Mouse (Mus musculus) adrenal gland, postnatal 10 days (tissue): ENCODE results near the gene Ttc3. TPM values are rescaled to one million over a fixed set of nuclear protein-coding genes. Genes with fewer than 3 reads are reported as not detected.
"Not testable (repeated sequence)": the region's sequence is repeated elsewhere in the genome, so short reads cannot be mapped to it uniquely, and the experiment has no call there.

Experiments used
- DNase-seq: peaks from one replicate; pipeline ENCODE4 v3.0.0; 2021; ENCODE audit warnings: mixed read lengths
- total RNA-seq, 2 experiments: library from RNA; stranded (reverse); gene quantifications; 2 replicates each; pipeline ENCODE4 v1.2.3; 2021

The Ttc3 gene
- total RNA-seq, 2 experiments from 2014 or later: 94.4 to 116 TPM

DNA sequence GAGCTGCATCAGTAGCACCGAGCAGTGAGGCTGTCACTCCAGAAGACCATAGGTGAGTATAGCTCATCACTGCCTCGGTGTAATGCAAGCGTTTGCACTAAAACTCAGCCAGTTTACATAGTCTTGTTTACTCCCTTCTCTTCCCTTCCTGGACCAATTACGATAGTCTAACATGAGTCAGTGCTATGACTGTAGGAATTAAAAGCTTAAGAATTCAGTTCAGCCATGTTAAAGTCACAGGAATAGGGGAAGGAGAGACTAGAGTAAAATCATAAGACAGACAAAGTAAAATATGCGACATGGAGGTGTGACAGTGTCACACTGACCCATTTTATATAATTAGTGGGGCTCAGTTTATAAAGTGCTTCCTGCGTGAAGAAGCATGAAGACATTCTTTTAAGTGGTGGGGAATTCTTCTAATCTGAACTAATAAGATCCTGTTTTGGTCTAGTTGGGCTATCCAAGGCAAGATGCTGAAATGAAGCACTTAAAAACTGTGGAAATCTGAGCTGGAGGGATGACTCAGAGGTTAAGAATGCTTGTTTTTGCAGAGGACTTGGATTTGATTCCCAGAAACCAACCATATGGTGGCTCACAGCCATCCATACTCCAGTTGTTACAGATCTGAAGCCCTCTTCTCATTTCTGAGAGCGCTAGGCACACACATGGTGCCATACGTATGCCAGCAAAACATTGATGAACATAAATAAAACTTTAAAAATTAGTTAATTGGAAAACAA lies 65.2 kb downstream of the Ttc3 start:
- DNase-seq: no peak

DNA sequence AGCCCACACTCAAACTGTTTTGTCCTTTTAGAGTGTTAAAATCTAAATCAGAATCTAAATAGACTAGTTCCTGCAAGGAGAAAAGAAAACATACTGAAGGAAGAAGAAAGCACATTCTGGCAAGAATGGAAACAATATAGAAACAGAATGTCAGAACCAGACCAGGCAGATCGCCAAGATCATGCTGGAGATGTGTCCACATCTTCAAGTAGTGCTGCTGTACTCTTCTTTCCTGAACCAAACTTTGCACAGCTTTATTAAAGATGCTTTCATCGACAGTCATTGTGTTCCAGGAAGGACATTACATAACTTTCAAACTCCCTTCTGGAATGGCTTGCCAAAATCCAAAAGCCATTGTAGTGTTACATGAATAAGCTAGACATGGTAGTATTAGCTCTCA lies 66.4 kb downstream of the Ttc3 start:
- DNase-seq: no peak

DNA sequence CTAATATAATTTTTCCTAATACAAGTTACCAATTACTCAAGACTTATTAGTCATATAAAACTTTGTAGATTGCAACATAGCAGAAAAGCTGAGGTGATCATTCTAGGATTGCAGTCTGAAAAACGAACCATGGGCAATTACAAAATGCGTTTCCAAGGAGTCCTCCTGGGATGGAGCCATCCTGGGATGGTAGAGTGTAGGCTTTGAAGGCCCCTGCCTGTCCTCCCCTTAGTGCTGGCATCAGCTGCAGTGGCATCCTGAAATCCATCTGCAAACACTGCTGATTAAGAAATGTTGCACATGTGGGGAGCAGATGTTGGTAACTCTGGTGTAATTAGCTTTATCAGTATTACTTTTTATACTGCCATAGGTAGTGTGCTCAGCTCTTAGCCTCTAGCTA lies 70.9 kb downstream of the Ttc3 start:
- no peak for DNase-seq

DNA sequence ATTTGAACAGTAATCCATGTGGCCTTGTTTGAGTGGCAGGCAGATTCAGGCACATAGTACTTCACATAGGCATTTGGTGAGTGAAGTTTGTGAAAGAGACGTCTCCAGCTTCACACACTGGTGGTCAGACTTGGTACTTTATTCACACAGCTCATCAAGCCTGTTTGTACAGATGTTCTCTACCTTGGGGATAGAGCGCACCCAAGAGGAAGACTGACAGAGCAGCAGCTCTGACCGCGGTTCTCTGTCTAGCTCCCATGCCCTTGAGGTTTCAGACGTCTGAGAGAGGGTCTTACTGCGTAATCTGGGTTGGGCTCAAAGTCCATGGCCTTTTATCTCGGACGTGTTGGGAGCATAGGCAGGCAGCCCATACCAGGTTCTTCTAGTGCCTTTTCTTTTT lies 78.7 kb downstream of the Ttc3 start:
- no peak for DNase-seq

DNA sequence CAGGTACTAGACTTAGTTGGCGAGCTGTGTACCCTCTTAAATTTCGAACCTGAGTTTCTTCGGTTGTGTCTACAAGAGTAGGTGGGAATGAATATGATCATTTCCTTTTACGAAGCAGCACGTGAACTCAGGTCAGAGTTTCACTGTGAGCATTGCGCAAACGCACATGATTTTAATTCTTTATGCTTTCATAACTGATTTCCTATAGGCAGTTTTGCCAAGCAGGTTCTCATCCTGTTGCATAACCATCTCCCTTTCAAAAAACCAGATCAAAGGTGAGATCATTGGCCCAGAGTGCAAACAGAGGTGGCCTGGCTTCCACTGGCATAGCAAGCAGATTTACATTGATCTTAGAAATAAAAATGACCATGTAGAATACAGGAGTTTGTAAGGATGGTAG lies 79.2 kb downstream of the Ttc3 start:
- DNase-seq: no peak

DNA sequence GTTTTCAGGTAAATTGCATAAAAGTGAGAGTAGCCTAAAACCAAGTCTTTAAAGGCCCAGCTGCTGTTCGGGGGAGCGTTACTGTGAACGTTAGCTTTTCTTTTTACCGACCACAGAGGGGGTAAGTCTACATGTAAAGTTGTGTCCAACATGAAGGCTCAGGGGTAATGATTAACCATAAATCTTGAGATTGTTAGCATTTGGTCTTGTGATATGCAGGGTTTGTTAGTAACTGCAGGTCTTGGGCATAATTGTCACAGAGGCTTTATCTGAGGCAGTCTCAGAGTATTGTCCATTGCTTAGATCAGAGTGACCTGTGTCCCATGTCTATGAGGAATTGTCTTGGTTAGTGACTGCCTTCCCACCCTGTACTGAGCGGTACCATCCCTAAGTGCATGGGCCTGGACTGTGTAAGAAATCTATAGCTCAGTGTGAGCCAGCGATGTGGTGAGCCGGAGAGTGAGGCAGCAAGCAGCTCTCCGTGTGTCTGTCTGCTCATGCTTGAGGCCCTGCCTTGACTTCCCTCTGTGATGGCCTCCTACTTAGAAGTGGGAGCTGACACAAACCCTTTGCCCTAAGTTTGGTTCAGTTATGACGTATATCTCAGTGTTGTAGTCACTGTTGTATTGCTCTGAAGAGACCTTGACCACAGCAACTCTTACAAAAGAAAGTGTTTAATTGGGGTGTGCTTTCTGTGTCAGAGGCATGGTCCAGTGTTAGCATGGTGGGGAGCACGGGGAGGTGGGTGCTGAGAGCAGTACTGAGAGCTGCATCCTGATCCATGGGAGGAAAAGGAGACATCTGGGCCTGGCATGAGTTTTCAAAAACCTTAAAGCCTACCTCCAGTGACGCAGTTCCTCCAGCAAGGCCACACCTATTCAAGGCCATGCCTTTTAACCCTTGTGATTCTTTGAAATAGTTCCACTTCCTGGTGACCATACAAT lies 81.4 kb downstream of the Ttc3 start:
- DNase-seq: no peak

DNA sequence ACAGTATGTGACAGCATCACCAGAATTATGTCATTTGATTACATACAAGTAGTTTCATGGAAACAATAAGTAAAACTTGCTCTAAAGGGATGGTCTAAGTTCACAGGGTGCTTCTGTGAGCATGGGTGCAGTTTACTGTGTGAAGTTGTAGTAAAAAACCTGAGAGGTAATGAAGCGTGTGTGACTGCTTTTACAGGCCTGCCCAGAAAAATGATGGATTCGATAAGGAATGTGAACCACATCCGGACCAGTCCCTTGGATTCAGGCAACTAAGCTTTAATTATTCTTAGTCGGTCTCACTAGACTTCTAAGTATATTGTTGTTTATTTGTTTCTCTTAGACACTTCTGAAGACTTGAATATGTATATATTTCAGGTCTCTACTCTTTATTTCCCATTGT lies 82.3 kb downstream of the Ttc3 start:
- DNase-seq: no peak

DNA sequence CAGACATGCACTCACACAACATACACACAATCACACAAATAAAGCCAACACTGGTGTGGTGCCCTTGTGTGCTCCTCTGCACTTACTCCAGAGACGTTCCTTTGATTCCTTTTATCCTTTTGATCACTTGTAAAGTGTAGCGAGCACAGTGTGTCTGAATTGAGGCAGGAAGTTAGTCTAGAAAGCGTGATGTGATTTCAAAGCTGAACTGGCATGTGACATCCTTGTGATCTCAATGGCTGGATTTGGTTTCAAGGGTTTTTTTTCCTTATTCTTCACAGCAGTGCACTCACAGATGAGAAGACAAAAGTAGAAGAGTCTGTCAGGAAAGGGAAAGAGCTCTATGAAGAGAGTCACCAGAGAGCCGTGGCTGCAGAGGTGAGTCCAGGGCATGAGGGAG lies 83.7 kb downstream of the Ttc3 start:
- no peak for DNase-seq

DNA sequence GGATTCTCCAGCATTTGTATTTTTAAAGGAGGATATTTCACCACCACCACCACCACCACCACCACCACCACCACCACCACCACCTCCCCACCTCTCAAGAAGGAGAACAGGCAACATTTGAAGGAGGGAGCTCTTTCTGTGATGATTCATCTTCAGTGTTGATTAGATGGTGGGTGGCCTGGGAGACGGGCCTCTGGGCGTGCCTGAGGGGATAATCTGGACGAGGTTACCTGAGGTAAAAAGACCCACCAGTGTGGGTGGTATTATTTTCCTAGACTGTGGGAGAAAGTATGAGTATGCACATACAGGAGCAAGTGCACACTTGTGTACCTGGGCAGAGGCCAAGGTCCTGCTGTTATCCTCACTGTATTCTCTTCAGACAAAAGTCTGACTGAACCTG lies 93.6 kb downstream of the Ttc3 start:
- no peak for DNase-seq

DNA sequence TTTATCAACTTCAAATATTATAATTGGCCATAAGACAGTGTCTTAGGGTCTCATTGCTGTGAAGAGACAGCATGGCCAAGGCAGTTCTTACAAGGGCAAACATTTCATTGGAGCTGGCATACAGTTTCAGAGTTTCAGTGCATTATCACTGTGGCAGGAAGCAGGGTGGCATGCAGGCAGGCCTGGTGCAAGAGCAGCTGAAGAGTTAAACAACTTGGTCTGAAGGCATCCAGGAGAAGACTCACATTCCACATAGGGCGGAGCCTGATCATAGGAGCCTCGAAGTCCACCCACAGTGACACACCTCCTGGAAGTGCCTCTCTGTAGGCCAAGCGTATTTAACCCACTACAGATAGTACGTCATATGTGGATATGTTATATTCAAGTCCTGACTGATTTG lies 95.5 kb downstream of the Ttc3 start:
- DNase-seq: no peak

DNA sequence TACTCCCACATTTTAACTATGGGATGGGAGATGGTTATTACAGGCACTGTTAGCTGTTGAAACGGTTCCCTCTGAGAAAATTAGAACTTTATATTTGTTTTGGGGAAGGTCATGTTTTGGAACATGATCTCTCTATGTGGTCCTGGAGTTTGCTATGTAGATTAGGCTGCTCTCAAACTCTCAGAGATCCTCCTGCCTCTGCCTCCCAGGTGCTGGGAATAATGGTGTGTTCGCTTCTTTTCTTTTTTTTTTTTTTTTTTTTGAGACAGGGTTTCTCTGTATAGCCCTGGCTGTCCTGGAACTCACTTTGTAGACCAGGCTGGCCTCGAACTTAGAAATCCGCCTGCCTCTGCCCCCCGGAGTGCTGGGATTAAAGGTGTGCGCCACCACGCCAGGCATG lies 95.9 kb downstream of the Ttc3 start:
- DNase-seq: not testable (repeated sequence)

DNA sequence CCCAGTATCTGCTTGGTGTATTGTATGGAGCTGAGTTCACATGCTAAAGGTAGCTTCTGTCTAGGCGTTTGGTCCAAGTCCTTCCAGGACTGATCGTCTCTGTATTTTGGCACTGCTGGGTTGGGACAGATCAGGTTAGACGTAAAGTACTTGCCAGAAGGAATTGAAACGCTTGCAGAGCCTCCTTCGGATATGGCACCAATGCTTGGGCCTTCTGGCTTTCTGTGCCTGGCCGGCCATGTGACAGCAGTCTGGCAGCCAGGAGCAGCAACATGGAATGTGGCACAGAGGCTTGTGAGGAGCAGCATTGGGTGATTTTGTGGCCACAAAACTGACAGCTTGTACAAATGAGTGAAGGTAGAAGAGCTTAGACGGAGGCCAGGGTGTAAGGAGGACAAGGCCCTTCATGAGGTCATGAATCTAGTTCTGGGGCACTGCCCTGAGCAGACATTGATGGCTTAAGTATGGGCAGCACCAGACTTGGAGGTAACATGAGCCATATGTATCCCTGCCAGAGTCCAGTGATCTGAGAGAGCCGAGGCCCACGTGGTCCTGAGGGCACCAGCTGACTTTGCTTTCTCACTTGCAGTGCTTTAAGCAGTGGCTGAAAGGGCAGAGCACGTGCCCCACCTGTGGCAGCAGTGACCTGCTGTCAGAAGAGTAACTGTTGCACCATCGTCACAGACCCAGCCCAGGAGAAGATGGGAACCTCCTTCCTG lies 97.1 kb downstream of the Ttc3 start:
- DNase-seq: peak; percentile 7

DNA sequence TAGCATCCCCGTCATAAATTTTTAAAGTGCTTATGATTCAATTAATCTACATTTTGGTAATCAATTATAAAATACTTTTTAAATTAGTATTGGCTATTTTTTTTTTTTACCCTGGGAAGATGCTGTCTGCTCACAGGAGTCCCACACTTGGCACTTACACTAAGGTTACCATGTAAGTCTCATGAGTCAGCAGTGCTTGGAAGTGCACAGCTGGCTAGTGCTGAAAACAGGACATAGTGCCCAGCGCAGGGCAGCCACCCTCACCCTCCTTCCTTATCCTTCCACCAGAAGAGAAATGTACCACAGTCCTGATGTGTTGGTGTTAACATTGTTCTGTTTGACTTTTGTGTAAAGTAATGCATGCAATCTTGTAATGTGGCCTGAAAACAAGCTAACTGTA lies 98.0 kb downstream of the Ttc3 start:
- no peak for DNase-seq

DNA sequence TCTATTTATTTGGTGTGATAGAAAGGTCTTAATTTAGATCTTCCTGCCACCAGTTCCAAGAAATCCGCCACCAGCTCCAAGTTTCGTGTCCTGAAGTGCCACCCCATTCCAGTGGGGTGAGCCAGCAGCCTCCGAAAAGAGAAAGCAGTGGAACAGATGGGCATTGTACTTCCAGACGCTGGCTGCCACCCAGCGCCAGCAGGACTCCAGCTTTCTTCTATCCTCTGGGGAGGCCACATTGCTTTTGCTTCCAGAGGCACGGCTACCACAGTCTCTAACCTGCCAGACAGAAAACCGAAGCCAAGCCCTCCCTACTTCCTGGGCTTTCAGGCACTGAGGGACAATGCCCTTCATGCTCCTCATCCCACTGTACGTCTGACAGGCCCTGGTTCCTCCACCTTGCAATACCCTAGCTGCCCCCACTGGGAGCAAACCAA lies 102.1 kb downstream of the Ttc3 start:
- peak; percentile 68 for DNase-seq

DNA sequence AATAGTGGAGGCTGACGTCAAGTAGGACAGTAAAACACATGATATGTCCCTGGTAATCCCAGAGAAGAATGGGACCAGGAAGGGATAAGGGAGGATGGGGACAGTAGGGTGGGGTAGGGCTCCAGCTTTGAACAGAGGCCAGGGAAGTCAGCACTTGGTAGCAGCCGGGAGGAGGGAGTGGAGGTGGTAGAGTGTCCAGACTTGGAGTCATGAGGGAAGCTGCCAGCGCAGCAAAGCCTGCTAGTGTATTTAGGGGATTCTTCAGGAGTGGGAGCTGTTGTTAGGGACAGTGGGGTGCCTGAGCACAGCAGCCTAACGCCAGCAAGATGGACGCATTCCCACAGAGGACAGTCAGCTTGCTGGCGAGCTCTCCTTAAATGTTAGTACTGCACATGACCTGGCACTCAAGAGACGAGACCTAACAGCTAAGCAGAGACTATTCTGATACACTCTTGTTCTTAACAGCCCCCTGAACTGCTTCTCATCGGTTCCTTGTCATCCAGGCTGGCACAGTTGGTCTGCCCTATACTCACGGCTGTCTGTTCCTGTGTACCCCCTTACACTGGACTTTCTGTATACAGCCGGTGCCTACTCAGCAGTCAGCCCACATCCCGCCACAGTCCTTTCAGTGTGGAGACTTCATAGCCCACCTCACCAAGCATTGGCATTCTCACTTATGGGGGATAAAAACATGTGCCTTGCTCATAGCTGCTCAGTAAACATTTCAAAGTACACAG lies 102.8 kb downstream of the Ttc3 start:
- peak; percentile 9 for DNase-seq

DNA sequence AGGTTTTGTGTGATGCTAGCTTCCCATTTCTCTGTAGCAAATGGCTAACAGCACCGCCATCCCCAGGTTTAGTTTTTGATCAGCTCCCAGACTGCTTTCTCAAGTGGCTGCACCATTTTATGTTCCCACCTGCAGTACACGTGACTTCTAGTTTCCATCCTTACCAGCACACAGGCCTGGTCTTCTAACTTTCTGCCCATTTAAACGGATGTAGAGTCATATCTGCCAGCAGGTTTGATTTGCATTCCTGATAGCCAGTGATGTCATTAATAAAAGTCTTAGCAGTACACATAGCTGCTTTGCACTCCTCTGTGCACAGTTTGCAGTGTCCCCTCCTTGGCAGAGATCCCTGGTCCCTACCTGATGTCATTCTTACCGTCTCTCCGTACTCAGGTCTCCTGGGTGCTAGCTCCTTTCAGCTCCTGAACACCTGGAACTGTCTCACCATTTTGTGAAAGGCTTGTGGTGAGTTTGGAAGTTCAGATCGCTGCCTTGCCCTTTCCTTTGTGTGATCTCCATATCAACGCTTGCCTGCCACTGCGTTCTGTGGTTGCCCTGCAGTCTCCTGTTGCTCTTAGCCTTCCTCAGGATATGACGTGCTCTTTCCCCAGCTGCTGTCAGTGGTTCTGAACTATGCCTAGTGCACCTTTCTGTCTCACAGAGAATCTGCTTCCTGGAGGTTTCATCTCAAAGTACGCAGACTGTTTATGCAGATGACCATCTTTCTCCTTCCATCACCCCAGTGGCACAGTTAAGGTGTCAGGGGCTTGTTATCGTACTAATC lies 114.5 kb downstream of the Ttc3 start:
- no peak for DNase-seq

DNA sequence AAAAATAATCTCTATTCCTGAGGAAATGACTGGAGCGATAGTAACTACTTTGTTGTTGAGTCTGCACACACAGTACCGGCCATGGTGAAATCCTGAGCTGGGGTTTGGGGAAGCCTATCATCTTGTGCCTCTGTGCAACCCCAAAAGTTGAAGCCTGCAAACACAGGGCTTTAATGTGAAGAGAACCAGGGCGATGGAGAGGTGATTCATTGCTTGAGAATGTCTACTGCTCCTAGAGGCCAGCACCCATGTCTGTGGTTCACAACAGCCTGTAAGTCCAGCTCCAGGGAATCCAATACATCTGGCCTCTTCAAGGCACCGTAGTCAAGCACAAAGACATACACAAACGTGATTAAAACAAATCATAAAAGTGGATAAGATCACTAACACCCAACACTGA lies 116.9 kb downstream of the Ttc3 start:
- no peak for DNase-seq

DNA sequence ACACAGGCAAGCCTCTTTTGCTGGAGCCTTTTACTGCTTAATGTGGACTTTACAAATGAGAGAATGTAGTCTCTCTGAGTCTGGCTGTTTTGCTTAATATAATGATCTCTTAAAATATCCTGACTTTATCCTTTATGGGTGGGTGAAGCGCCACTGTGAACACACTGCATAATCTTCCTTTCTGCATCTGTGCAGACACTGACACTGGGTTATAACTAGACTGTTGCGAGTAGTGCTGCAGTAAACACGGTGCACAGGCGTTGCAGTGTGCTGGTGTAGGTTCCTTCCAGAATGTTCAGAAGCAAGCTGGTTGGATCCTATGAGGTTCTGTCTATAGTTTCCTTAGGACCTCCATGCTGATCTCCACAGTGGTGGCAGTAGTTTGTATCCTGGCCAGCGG lies 118.9 kb downstream of the Ttc3 start:
- no peak for DNase-seq

DNA sequence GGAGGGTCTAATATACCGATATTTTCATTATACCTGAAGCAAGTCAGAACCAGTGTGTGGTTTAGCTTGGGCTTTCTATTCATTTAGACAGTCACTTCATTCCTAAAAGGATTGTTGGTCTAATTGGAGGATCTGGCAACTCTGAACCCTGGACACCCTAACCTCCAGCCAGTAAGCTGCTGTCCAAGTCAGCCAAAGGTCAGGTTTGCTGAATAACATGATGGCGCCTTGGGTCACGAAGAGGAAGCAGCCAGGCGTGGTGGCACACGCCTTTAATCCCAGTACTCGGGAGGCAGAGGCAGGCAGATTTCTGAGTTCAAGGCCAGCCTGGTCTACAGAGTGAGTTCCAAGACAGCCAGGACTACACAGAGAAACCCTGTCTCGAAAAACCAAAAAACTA lies 126.8 kb downstream of the Ttc3 start:
- peak; percentile 49 for DNase-seq

DNA sequence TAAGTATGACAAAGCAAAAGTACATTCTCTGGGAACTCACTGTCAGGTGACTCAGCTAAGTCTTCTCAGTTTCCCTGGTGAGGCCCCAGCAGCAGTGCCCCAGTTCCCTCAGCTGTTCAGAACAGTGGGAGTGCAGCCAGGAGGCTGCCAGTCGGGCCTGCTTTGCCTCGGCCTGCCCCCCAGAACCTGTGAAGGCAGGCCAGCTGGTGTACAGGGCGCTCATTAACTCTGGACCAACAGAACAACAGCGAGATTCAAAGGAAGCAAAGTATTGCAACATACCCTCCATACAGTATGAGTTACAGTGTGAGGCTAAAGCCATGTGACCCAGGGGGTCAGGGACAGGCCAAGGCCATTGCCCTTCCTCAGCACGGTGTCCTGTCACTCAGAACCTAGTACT lies 127.5 kb downstream of the Ttc3 start:
- peak; percentile 68 for DNase-seq

DNA sequence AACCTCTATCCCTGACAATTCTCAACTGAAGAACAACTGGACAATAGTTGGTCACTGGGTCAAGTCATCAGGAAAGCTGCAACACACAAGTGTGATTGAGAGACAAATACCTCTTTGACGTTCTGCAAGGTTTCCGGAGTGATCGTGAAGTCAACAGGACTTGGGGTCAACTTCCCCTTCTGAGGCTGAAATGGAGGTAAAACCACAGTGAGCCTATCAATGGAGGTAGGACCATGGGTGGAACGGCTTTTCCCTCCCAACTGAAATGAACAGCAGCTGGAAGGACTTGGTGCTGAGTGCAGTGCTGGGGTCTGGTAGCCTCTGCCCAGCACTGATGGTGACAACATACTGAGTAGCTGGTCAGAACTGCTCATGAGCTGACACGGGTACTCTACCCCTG lies 133.8 kb downstream of the Ttc3 start:
- DNase-seq: no peak
